Mouse (Mus musculus) thymus, postnatal 10 days (tissue): ENCODE measurements around the gene Col4a6.

Experiments
- DNase-seq, 2 experiments: peaks; one replicate each; pipeline ENCODE4 v3.0.0; 2021; ENCODE audit warnings: low spot score in 2 of 2

The Col4a6 gene

DNA sequence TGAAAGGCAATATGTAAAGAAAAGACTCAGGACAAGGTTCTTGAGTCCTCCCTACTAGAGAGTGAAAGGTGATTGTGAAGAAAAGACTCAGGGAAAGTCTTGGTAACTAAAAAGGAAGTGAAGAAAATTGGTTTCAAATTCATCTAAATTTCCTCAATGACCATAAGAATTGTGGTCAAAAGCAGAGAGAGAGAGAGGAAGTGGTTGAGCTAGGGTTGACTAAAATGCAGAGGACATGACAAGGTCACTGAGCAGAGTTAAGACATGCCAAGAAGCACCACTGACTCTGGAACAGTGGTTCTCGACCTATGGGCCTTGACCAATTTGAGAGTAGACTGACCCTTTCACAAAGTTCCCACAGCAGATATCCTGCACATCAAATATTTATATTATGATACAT is 224.2 kb downstream of the Col4a6 start:
- no peak for DNase-seq

DNA sequence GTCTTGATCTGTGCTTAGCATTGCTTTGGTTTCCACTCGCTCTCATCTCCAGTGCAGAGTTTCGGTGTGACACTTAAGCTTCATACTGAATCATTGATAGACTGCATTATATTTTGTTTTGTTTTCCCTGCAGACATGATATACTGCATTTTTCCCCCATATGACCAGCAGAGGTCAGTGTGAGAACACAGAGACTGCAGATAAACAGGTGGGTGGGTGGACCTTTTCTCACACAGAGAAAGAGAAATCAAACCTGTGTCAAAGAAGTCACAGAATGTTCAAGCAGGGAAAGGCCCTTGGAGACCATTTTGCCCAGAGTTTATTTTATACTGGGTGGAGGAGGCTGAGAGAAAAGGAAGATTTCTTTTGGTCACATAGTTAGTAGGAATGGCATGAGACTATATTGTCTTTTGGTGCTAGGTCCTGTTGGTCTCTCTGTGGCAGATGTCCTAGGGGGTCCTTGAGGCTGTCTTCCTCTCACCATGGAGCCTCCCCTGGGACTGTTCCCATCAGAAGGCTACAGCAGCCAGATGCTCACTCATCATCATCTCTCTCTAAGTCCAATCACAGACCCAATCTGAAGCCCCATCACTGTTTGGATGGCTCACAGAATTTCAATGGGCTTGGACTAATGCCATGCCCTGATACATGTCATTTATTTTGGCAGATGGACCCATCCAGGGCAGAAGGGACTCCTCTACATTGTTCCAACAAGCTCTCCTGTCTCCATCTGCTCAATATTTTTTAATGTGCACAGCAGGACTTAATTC is 237.1 kb downstream of the Col4a6 start:
- DNase-seq = no peak

DNA sequence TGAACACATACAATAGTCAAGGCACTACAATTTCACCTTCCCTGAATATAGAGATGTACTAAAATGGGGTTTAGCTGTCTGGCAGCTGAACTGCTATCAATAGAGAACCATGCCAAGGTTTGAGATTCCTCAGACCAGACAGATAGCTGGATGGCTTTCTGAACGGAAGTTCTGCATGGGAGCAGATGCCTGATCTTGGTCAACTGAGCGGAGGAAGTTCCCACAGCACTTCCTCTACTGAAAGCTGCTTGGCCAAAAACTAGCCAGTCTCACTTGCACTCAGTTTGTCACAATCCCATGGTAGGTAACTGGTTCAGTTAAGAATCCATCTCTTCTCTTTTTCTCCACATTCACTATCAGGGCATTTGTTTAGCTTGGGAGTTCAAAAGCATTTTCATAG is 245.7 kb downstream of the Col4a6 start:
- no peak for DNase-seq

DNA sequence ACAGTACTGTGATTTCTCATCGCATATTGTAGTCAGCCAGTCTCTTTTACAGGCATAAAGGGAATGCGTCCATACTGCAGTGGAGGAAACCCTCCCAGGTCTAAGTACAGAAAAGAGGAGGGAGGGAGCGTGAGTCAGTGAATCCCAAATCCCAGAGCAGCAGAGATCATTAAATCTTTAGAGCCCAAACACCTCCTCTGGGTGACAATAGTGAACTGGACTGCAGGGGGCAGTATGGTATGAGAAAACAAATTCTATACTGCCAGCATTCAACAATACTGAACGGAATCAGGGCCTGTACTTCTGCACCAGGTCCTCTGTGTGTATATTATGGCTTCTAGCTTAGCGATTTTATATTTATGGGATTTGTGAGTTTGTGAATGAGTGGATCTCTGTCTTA is 261.1 kb downstream of the Col4a6 start:
- DNase-seq = no peak

DNA sequence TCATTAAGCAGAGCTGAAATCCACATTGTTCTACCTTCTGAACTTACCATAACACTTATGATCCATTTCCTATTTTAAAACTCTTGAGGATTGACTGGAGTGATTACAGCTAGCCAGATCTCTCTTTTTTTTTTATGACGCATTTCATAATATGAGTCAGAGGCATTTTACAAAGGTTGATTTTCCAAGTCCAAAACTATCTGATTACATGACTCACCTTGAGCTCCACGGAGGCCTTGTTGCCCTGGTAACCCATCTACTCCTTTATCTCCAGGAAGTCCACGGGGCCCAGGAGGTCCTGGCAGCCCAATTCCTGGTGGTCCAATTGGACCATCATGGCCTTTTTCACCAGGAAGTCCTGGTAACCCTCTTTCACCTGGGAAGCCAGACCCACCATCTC is 274.9 kb downstream of the Col4a6 start:
- DNase-seq = no peak

DNA sequence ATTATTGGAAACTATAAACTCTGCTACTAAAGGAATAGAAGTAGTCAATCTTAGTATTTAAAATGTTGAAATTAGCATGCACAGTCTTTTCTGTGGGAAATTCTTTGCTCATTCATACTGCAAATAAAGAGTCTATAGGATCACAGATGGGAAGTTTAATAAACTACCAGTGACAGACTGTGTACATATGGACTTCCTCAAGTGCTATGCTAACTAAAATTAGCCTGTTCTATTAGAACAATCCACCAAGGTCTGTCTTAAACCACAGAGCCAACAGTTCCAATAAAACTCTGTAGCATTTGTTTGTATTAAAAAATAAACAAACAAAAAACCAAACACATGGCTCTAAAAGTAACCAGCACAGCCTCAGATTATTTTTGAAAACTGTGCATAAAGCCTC is 278.8 kb downstream of the Col4a6 start:
- no peak for DNase-seq

DNA sequence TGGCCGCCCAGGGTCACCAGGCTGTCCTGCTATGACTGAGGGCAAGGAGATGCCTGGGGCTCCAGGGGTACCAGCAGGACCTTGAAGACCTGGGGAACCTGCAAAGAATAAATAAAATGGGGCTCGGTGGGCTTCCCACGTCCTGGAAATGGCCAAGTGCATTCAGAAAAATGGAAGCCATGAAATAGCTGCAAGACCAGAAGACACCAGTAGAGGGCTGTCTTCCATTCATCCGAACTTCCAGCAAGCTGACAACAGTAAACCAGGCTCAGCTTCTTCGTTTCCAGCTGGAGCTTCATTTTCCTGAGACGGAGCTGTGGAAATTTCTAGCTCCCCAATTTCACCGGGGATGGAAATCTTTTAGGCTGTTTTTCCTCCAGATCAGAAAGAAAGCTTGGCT is 298.5 kb downstream of the Col4a6 start:
- no peak for DNase-seq

DNA sequence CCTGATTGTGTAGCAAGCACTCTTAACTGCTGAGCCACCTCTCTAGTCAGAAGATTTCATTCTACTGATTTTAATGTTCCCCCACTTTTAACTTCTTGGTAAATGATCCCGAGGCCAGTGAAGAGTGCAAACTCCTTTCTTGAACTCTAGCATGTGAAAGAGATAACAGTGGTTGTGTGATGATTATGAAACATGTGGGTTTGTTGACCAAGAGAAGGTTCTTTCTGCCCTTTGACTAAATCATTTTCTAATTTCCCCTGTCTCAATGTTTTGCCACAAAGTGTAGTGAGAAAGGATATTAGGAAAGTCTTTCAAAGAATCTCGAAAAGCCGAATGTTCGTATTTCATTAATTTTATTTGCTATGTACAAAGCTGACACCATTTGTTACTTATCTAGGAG is 308.8 kb downstream of the Col4a6 start:
- DNase-seq = no peak

DNA sequence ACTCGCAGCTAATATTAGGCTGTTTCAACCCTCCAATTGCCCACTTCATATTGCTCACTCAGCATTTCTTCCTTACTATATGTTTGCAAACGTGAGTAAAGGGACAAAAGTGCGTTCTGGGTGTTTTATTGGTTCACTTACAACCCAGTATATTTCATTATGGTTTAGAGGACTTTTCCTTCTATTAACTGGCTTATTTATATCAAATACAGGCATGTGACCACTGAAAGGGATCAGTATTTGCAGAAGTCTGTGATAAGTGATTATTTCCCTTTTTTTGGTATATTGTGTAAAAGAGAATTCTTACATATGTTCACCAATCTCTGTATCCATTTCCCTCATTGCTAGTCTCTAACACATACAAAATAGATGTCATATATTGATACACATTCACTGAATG is 313.5 kb downstream of the Col4a6 start:
- no peak for DNase-seq

DNA sequence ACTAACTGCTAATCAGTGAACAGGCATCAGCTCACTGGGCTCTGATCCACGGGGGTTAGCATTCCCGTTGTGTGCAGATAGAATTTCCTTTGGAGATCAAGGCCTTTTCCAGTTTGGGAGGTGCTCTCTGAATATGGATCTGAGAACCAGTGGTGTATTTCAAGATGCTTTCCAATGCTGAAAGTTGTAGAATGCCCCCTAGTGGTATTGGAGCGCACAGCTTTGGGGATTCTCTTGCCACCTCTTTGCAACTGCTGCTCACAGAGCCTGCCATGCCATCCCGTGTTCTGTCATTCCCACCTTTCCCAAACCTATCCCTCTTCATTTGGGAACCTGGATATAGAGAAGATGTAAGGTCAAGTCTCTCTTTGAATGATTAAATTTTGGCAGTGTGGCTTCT is 315.7 kb downstream of the Col4a6 start:
- DNase-seq = no peak

DNA sequence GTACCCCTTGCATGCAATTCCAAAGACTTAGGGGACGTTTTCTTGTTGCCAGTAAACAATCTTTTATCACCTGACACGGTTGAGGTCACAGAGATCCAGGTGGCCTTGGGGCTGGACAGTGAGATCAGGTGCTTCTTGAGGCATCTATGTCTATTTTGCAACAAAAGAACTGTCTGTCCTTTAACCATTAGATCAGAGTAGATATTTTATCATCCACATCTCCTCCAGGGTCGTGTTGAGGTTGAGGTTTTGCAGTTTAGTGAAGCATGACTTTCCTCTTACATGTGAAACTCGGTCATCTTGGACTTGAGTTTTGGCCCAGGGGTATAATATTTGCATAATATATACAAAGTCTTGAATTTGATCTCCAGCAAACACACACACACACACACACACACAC is 316.2 kb downstream of the Col4a6 start:
- DNase-seq = no peak

DNA sequence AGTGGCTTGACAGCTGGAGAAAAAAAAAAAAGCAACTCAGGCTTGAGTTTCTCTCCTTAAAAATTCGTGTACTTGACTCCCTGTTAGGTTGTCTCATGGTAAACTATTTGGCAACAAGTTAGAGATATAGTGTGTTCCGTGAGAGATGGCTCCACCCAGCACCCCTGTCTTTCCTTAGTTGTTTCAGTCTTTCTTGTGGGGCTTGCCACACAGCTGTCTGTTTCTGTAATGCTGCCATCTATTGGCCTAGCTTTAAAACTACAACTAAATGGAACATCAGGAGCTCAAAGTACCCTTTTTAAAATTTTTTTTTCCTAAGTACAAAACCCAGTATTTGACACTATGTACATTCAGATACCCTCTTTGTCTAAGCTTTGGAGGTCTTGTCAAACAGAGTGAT is 317.2 kb downstream of the Col4a6 start:
- DNase-seq = no peak

DNA sequence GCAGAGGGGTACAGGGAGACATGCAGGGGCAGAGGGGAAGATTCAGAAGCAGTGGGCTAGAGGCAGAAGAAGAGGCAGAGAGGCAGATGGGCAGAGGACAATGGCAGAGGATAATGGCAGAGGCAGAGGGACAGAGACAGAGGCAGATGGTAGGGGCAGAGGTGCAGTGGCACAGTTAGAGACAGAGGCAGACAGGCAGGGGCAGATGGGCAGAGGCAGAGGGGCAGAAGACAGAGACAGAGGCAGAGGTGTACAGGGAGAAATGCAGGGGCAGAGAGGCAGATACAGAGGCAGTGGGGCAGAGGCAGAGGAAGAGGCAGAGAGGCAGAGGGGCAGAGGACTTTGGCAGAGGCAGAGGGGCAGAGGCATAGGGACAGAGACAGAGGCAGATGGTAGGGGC is 322.7 kb downstream of the Col4a6 start:
- DNase-seq = no peak

DNA sequence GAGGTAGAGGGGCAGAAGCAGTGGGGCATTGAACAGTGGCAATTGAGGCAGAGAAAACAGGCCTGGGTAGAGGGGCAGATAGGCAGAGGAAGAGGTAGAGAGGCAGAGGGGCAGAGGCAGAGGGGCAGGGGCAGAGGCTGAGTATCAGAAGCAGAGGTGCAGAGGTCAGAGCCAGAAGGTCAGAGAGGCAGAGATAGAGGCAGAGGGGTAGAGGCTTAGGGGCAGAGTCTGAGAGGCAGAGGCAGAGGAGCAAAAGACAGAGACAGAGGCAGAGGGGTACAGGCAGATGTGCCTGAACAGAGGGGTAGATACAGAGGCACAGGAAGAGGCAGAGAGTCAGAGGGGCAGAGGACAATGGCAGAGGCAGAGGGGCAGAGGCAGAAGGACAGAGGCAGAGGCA is 323.6 kb downstream of the Col4a6 start:
- no peak for DNase-seq

DNA sequence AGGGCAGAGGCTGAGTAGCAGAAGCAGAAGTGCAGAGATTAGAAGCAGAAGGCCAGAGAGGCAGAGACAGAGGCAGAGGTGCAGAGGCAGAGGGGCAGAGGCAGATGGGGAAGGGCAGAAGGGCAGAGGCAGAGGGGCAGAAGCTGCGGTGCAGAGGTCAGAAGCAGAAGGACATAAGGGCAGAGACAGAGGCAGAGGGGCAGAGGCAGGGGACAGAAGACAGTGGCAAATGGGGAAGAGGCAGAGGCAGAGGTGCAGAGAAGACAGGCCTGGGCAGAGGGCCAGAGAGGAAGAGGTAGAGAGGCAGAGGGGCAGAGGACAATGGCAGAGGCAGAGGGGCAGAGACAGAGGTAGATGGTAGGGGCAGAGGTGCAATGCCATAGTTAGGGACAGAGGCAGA is 324.2 kb downstream of the Col4a6 start:
- no peak for DNase-seq
